Mouse (Mus musculus) embryonic facial prominence, embryonic 15.5 days (tissue): ENCODE data around the gene Ggact. TPM values are rescaled to one million over a fixed set of nuclear protein-coding genes. Genes with fewer than 3 reads are reported as not detected.

Experiments
- ATAC-seq: fragments of 200-750 bp; cut with Nextera tagmentation; 2 replicates; pipeline ENCODE4 v1.8.0; 2017; ENCODE audit warnings: low read depth, moderate TSS enrichment; ENCODE audit not compliant: insufficient number of reproducible peaks, low FRiP score, low TSS enrichment
- H3K27ac ChIP-seq: fragments of 300-500 bp; sonication (generic); replicated peaks from 2 replicates; pipeline ENCODE4 v1.5.1; 2015; ENCODE audit warnings: mild to moderate bottlenecking, inconsistent platforms
- H3K27me3 ChIP-seq: fragments of 300-500 bp; sonication (generic); 2 replicates; pipeline ENCODE4 v1.6.1; 2015; ENCODE audit warnings: inconsistent platforms
- H3K36me3 ChIP-seq: fragments of 300-500 bp; sonication (generic); 2 replicates; pipeline ENCODE4 v1.6.1; 2015; ENCODE audit warnings: mild to moderate bottlenecking, inconsistent platforms
- H3K4me1 ChIP-seq: fragments of 300-500 bp; sonication (generic); 2 replicates; pipeline ENCODE4 v1.6.1; 2015; ENCODE audit warnings: inconsistent platforms
- H3K4me2 ChIP-seq: fragments of 300-500 bp; sonication (generic); replicated peaks from 2 replicates; pipeline ENCODE4 v1.6.1; 2015; ENCODE audit warnings: mild to moderate bottlenecking, inconsistent platforms
- H3K4me3 ChIP-seq: fragments of 300-500 bp; sonication (generic); replicated peaks from 2 replicates; pipeline ENCODE4 v1.5.1; 2015; ENCODE audit warnings: mild to moderate bottlenecking, inconsistent platforms
- H3K9ac ChIP-seq: fragments of 300-500 bp; sonication (generic); 2 replicates; pipeline ENCODE4 v1.6.1; 2015; ENCODE audit warnings: inconsistent platforms
- H3K9me3 ChIP-seq: fragments of 300-500 bp; sonication (generic); replicated peaks from 2 replicates; pipeline ENCODE4 v1.6.1; 2016; ENCODE audit warnings: inconsistent platforms
- WGBS: fragments of 180-500 bp; shearing (Covaris S2); methylation state at CpG from one replicate; pipeline ENCODE4 v1.1.7; 2015; 5-methylcytosine and 5-hydroxymethylcytosine counted together
- polyA plus RNA-seq: library from polyadenylated mRNA; unstranded; fragments of >200 nt; fragmentation: Nextera tagmentation; extraction: Ambion mirVana; gene quantifications from 2 replicates; pipeline ENCODE4 v1.2.1, GENCODE M21; 2015

Gene Ggact
- polyA plus RNA-seq, 1 experiment from 2014 or later: 12.5 TPM

DNA sequence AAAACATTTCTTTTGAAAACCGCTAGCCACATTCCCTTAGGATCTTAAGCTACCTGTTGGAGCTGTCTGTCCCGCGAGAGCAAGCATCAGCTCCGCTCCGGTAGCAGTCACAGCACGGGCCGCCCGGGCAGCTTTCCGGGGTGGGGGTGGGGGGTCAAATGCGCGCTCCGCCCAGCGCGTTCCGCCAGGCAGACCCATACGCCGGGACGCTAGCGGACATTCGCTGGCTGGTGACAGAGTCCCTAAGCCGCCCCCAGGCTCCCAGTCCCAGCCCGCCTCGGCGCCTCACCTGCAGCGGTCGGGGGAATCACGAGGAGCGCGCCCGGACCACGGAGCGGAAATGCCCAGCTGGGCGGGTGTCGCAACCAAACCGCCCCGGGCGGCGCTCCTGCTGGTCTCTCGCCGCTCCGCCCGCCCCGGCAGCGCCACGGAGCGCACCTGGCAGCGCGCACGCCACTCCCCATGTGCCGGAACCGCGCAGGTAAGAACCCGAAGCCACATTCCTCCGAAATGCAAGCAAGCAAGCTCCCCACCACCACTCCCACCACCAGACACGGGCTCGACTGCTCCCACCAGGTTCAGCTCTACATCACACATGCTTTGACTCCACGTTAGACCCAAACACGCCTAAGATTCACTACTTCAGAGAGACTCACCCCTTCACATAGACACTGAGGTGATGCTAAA lies 602 bp downstream of the Ggact start:
- WGBS: 3% methylated on average over 58 of the region's 58 CpGs
- peak; percentile 57; the same call in 1 of the 2 replicates for ATAC-seq
- Histone ChIP-seq H3K9ac (peak overlapping the region; percentile 42), H3K36me3 (no peaks in the 10 kb centered on the region), H3K4me2 (peak overlapping the region; percentile 92), H3K9me3 (no peaks in the 10 kb centered on the region), H3K4me3 (peak overlapping the region; percentile 61), H3K4me1 (no peaks in the 10 kb centered on the region), H3K27ac (no peak overlapping the region), H3K27me3 (no peaks in the 10 kb centered on the region)

DNA sequence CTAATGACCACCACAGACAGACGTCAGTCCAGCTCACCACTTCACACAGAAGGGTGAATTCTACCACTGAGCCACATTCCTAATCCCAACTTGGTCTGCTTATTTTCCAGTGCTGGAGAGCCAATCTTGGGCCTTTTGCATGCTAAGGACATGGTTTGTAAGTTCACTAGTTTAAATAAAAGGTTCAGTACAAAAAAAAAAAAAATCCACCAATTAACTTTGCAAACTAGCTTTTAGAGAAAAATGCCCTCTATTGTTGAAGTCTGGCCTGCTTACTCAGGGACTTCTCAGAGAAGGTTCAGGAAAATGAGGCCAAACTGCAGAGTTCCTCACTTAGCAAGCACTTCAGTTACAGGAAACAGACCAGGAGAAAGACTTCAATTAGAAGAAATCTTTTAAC lies 1.4 kb downstream of the Ggact start:
- Histone ChIP-seq H3K9ac (no peak overlapping the region), H3K27me3 (no peaks in the 10 kb centered on the region), H3K27ac (no peak overlapping the region), H3K4me3 (peak overlapping the region; percentile 61), H3K9me3 (0 out of 2 replicates have a peak, but pooled peaks cover 4% of the 10 kb centered on the region), H3K4me1 (no peaks in the 10 kb centered on the region), H3K4me2 (peak overlapping the region; percentile 92), H3K36me3 (no peaks in the 10 kb centered on the region)
- no peak for ATAC-seq
- WGBS: 59% methylated on average over 1 of the region's 1 CpGs

DNA sequence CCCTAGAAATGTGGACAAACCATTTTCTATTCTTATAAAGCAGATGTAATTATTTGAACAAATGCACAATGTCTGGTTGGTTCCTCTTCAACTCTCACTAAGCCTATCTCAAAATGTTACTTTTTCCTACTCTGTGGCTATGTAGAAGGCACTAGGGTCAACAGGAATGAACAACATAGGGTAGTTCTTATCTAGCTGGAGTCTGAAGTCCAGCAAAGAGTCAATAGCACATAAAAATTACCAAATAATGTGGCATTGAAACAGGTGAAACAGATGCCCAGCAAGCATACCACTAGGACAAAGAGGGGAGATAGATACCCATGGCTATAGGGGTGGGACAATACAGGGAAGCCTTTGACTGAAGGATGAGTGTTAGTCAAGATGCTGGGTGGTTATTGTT lies 2.3 kb downstream of the Ggact start:
- H3K36me3 ChIP-seq: no peaks in the 10 kb centered on the region
- no peak overlapping the region for H3K9ac ChIP-seq
- no peak overlapping the region for H3K27ac ChIP-seq
- H3K4me3 ChIP-seq: no peak overlapping the region
- H3K27me3 ChIP-seq: no peaks in the 10 kb centered on the region
- no peak overlapping the region for H3K4me2 ChIP-seq
- no peak for ATAC-seq
- no peaks in the 10 kb centered on the region for H3K4me1 ChIP-seq
- 0 out of 2 replicates have a peak, but pooled peaks cover 4% of the 10 kb centered on the region for H3K9me3 ChIP-seq

DNA sequence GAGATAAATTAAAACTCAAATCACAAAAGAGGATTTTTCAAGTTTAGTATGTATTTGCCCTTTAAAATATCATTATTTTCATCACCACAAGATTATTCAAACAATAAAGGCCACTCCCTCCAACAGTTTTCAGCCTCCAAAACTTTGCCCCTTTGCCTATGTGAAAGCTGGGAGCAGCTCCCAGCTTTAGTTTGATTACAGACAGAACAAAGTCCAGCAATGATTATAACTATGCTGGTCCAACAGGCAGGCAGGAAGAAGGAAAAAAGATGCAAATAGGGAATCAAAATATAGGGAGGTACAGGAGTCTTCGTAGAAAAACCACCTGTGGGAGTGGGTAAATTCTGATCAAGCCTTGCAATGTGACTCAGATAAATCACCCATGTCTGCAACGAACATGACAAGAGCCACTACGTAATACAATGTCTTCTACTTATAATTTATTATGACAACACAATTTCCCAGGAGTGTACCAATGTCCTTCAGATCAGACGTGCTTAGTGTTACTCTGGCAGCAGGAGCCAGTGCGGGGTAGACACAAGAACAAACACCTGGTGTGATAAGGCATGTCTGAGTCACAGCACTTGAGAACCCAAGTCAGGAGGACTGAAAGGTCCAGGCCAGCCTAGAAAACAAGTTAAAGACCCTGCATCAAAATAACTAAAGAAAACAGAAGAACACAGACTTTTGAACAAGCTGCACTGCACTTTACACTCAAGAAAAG lies 4.0 kb downstream of the Ggact start:
- H3K4me3 ChIP-seq: no peak overlapping the region
- no peaks in the 10 kb centered on the region for H3K36me3 ChIP-seq
- 79% methylated on average over 5 of the region's 5 CpGs for WGBS
- H3K9ac ChIP-seq: no peak overlapping the region
- no peaks in the 10 kb centered on the region for H3K4me1 ChIP-seq
- no peak for ATAC-seq
- H3K4me2 ChIP-seq: no peak overlapping the region
- H3K9me3 ChIP-seq: 0 out of 2 replicates have a peak, but pooled peaks cover 4% of the 10 kb centered on the region
- H3K27ac ChIP-seq: no peak overlapping the region
- no peaks in the 10 kb centered on the region for H3K27me3 ChIP-seq

DNA sequence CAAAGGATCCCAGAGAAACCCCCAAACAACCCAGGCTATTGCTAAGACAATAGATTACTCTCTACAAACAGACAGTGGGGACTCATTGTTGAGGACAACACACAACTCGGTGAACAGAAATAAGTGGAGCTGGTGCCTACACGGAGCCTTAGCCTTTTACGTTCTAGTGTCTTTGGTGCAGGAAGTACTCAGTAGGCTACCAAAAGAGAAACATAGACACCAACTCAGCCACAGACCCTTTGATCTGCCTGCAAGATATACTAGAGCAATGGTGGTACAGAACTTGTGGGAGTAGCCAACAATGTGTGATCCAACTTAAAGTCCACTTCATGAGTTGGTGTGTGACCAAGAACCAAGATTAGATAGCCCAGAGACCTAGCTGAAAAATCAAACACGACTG lies 5.5 kb downstream of the Ggact start:
- no peak for ATAC-seq
- H3K9ac ChIP-seq: no peak overlapping the region
- no peaks in the 10 kb centered on the region for H3K36me3 ChIP-seq
- WGBS: 90% methylated on average over 4 of the region's 4 CpGs
- no peak overlapping the region for H3K4me3 ChIP-seq
- H3K4me1 ChIP-seq: 0 out of 2 replicates have a peak, but pooled peaks cover 1% of the 10 kb centered on the region
- 0 out of 2 replicates have a peak, but pooled peaks cover 4% of the 10 kb centered on the region for H3K9me3 ChIP-seq
- no peaks in the 10 kb centered on the region for H3K27me3 ChIP-seq
- H3K27ac ChIP-seq: no peak overlapping the region
- H3K4me2 ChIP-seq: no peak overlapping the region

DNA sequence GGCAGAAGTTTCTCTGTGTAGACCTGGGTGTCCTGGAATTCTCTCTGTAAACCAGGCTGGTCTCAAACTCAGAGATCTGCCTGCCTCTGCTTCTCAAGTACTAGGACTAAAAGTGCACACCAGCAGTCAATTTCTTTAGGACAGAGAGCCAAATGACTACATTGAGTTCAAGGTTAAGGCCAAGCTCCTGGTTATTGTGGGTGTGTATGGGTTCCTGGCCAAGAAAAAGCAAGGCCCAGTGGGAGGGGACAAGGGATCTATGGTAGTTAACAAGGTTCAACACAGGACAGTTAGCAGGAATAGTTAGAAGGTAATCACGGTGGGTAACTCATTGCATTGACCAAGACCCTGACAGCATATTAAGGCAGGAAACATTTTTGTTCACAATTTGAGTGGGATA lies 8.6 kb downstream of the Ggact start:
- Histone ChIP-seq H3K4me1 (peaks cover 13% of the 10 kb centered on the region), H3K9me3 (0 out of 2 replicates have a peak, but pooled peaks cover 4% of the 10 kb centered on the region), H3K27ac (no peak overlapping the region), H3K27me3 (no peaks in the 10 kb centered on the region), H3K36me3 (no peaks in the 10 kb centered on the region), H3K4me2 (no peak overlapping the region), H3K9ac (no peak overlapping the region), H3K4me3 (no peak overlapping the region)
- ATAC-seq: no peak
- 91% methylated on average over 1 of the region's 1 CpGs for WGBS

DNA sequence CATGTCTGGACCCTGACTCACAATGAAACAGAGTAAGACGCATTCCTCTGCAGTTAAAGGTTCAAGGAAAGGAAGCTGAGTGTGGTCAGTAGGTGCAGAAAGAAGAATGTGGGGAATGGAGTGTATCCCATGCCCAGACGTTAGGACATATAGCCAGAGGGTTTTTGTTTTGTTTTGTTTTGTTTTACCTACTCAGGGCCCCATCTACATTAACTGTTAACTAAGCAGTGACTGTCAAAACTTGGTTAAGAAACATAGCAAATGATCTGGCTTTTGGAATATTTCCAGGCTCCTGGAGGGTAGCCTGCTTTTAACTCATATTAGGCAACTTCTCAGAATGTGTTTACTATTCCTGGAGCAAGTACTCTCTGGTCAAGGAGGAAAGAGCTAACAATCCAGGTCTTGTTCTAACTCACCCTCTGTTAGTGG lies 9.6 kb downstream of the Ggact start:
- Histone ChIP-seq H3K27me3 (no peaks in the 10 kb centered on the region), H3K27ac (no peak overlapping the region), H3K4me1 (peaks cover 13% of the 10 kb centered on the region), H3K36me3 (no peaks in the 10 kb centered on the region), H3K9ac (no peak overlapping the region), H3K9me3 (0 out of 2 replicates have a peak, but pooled peaks cover 4% of the 10 kb centered on the region), H3K4me3 (no peak overlapping the region), H3K4me2 (no peak overlapping the region)
- no peak for ATAC-seq
- WGBS: 42% methylated on average over 2 of the region's 2 CpGs

DNA sequence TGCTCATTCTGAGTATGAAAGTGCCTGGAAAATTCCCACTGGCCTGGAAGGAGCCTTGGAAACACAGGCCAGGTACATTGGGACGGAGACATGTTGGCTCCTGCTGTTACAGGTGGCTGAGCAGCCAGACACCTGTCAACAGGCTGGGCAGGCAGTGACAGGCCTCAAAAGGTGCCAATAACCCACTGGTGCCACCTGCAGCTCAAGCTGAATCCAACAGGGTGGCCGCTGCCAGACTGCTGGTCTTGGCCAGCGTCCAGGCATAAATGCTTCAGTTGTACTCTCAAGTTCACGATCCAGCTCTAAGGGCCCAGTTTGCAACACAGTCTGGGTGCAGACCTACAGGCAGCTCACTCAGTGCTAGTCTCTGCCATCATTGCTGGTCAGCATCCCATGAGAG lies 10.7 kb downstream of the Ggact start:
- H3K27ac ChIP-seq: no peak overlapping the region

DNA sequence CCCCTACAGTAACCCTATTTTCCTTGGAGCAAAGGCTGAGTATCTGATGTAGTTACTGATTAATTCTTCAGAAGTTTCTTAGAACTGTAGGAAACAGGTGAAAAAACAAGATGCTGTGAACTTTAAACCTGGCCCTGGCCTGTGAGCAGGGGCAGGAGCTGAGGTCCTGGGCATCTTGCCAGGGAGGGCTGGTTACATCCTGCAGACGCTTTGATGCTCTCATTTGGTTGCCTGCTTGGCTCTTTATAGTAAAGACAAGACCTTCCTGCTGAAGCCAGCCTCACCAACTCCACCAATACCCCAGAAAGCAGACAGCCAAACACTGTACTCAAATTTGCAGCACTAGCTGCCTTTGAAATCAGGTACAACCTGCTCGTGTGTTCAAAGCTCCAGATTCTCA lies 11.4 kb downstream of the Ggact start:
- H3K27ac ChIP-seq: no peak overlapping the region
- no peaks in the 10 kb centered on the region for H3K27me3 ChIP-seq
- H3K4me3 ChIP-seq: no peak overlapping the region
- no peaks in the 10 kb centered on the region for H3K9me3 ChIP-seq
- H3K4me1 ChIP-seq: peaks cover 13% of the 10 kb centered on the region
- H3K36me3 ChIP-seq: no peaks in the 10 kb centered on the region
- no peak overlapping the region for H3K4me2 ChIP-seq
- ATAC-seq: no peak
- no peak overlapping the region for H3K9ac ChIP-seq
- 53% methylated on average over 2 of the region's 2 CpGs for WGBS

More for the DNA sequence above, 10.7 kb downstream of the Ggact start:
- Histone ChIP-seq H3K9ac (no peak overlapping the region), H3K36me3 (no peaks in the 10 kb centered on the region), H3K9me3 (0 out of 2 replicates have a peak, but pooled peaks cover 4% of the 10 kb centered on the region), H3K4me3 (no peak overlapping the region), H3K27me3 (no peaks in the 10 kb centered on the region), H3K4me1 (peaks cover 13% of the 10 kb centered on the region), H3K4me2 (no peak overlapping the region)
- WGBS: 65% methylated on average over 4 of the region's 4 CpGs
- peak; percentile 53; the same call in 1 of the 2 replicates for ATAC-seq

DNA sequence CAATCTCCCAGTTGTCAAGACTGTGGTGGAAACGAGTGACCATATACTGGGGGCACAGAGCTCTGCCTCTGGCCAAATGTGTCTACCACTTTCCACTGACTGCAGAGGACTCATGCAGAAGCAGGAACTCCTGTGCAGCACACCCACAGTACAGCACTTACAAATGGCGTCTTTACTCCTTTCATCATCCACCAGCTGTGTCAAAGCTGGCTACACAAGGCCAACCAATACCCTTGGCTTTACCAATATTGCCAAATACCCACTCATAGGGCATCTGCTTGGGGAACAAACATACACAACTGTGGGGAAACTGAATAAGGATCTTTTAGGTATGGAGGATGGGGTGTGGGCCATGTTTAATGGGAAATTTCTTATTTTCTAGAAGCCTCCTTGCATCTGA lies 11.8 kb downstream of the Ggact start:
- no peak overlapping the region for H3K4me3 ChIP-seq
- 82% methylated on average over 2 of the region's 2 CpGs for WGBS
- no peaks in the 10 kb centered on the region for H3K27me3 ChIP-seq
- ATAC-seq: no peak
- H3K4me1 ChIP-seq: peaks cover 13% of the 10 kb centered on the region
- H3K36me3 ChIP-seq: no peaks in the 10 kb centered on the region
- no peak overlapping the region for H3K27ac ChIP-seq
- H3K4me2 ChIP-seq: no peak overlapping the region
- no peak overlapping the region for H3K9ac ChIP-seq
- H3K9me3 ChIP-seq: no peaks in the 10 kb centered on the region

DNA sequence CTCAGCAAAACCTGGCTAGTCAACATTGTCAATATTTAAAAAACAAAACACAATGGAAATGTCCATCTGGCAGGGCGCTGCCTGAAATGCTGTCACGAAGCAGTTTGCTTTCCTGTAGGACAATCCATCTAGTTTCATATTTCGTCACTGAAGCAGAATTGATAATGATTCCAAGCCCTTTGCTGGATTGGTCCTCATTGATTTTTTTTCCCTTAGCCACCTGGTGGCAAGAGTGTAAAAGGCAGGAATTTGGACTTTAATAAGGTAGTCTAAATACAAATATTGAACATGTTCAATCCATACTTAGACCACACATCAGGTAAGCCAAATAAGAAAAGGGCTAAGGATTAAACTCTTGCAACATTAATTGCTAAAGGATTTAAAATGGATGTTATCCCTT lies 12.4 kb downstream of the Ggact start:
- no peak overlapping the region for H3K9ac ChIP-seq
- H3K36me3 ChIP-seq: no peaks in the 10 kb centered on the region
- no peaks in the 10 kb centered on the region for H3K9me3 ChIP-seq
- H3K4me1 ChIP-seq: peaks cover 13% of the 10 kb centered on the region
- H3K27ac ChIP-seq: no peak overlapping the region
- 62% methylated on average over 3 of the region's 3 CpGs for WGBS
- no peak overlapping the region for H3K4me2 ChIP-seq
- no peak overlapping the region for H3K4me3 ChIP-seq
- ATAC-seq: no peak
- no peaks in the 10 kb centered on the region for H3K27me3 ChIP-seq
